Mouse (Mus musculus) midbrain, embryonic 11.5 days (tissue): ENCODE results near the gene Klhl11. TPM values are rescaled to one million over a fixed set of nuclear protein-coding genes. Genes with fewer than 3 reads are reported as not detected.
A peak's percentile ranks its signal among the peaks of the same experiment; 100 is the strongest.

Experiments
- ATAC-seq: fragments of 200-750 bp; cut with Nextera tagmentation; 2 replicates; pipeline ENCODE4 v1.8.0; 2017; ENCODE audit warnings: moderate TSS enrichment, moderate library complexity; ENCODE audit not compliant: low FRiP score
- DNase-seq: peaks from one replicate; pipeline ENCODE4 v3.0.0; 2015; ENCODE audit warnings: low spot score; ENCODE audit errors: missing footprints
- H3K27ac ChIP-seq: fragments of 300-500 bp; sonication (generic); 2 replicates; pipeline ENCODE4 v1.5.1; 2014; ENCODE audit warnings: low read depth, low read length
- H3K27me3 ChIP-seq: fragments of 300-500 bp; sonication (generic); 2 replicates; pipeline ENCODE4 v1.6.1; 2014; ENCODE audit warnings: mild to moderate bottlenecking, low read length, moderate library complexity, mixed read lengths; ENCODE audit not compliant: control insufficient read depth, insufficient read depth
- H3K36me3 ChIP-seq: fragments of 300-500 bp; sonication (generic); 2 replicates; pipeline ENCODE4 v1.6.1; 2014; ENCODE audit warnings: mild to moderate bottlenecking, low read length, moderate library complexity, mixed read lengths; ENCODE audit not compliant: control insufficient read depth, insufficient read depth
- H3K4me1 ChIP-seq: fragments of 300-500 bp; sonication (generic); 2 replicates; pipeline ENCODE4 v1.6.1; 2014; ENCODE audit warnings: low read length; ENCODE audit not compliant: control insufficient read depth, insufficient read depth
- H3K4me2 ChIP-seq: fragments of 300-500 bp; sonication (generic); 2 replicates; pipeline ENCODE4 v1.6.1; 2014; ENCODE audit warnings: mild to moderate bottlenecking, moderate library complexity
- H3K4me3 ChIP-seq: fragments of 300-500 bp; sonication (generic); 2 replicates; pipeline ENCODE4 v1.5.1; 2014; ENCODE audit warnings: low read depth, low read length
- H3K9ac ChIP-seq: fragments of 300-500 bp; sonication (generic); 2 replicates; pipeline ENCODE4 v1.6.1; 2014; ENCODE audit warnings: low read length
- H3K9me3 ChIP-seq: fragments of 300-500 bp; sonication (generic); 2 replicates; pipeline ENCODE4 v1.6.1; 2016; ENCODE audit warnings: low read length; ENCODE audit not compliant: control insufficient read depth
- WGBS: fragments of 180-500 bp; shearing (Covaris S2); extraction: QIAGEN DNeasy Blood & Tissue Kit; methylation state at CpG from one replicate; pipeline ENCODE4 v1.1.7; 2014; 5-methylcytosine and 5-hydroxymethylcytosine counted together
- polyA plus RNA-seq: library from polyadenylated mRNA; unstranded; fragments of >200 nt; fragmentation: Nextera tagmentation; extraction: Ambion mirVana; gene quantifications from 2 replicates; pipeline ENCODE4 v1.2.1, GENCODE M21; 2014

Gene Klhl11
- polyA plus RNA-seq, 1 experiment from 2014 or later = 14.0 TPM

DNA sequence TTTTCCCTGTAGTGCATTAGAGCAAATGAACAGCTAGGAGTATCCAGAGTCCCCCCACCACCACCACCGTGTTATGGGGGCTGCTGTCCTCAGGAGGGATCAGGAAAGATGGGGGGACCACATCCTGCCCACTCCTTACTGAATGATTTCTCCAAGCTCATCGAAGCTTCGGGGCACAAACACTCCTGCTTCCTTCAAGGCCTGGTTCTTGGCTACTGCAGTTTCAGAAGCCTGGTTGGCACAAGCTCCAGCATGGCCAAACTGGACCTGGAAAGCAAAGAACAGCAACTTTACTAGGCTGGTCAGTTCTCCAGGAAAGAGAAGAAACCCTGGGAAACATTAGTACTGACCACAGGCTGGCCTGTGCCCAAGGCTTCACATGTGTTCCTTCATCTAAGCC, 11.9 kb upstream of the Klhl11 start:
- no peaks in the 10 kb centered on the region for H3K9me3 ChIP-seq
- DNase-seq = no peak
- no peaks in the 10 kb centered on the region for H3K27me3 ChIP-seq
- WGBS = 96% methylated on average over 3 of the region's 3 CpGs
- no peak for ATAC-seq
- no peak overlapping the region for H3K27ac ChIP-seq
- H3K4me3 ChIP-seq = no peak overlapping the region
- H3K9ac ChIP-seq = no peak overlapping the region
- no peak overlapping the region for H3K4me2 ChIP-seq
- peaks cover 29% of the 10 kb centered on the region for H3K36me3 ChIP-seq
- no peaks in the 10 kb centered on the region for H3K4me1 ChIP-seq

DNA sequence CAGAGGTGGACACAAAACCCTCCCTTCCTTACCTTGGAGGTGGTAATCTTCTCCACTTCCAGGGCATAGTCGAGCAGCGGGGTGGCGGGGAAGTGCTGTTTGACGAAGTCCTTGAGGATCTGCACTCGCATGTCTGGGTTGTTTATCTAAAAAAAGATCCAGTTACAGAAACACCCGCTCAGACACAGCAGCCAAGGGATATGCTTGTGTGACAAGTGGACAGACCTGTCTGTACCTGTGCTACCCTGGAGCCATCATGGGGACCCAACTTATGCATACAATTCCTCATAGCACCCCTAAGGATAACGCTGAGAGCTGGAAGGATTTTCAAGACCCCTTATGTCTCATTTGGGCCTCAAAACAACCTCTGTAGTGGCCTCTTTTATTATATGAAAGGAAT, 6.6 kb upstream of the Klhl11 start:
- DNase-seq = no peak
- WGBS = 94% methylated on average over 7 of the region's 7 CpGs
- H3K27me3 ChIP-seq = no peaks in the 10 kb centered on the region
- peaks cover 37% of the 10 kb centered on the region for H3K36me3 ChIP-seq
- no peak for ATAC-seq
- no peak overlapping the region for H3K4me2 ChIP-seq
- no peak overlapping the region for H3K9ac ChIP-seq
- H3K4me3 ChIP-seq = no peak overlapping the region
- H3K4me1 ChIP-seq = no peaks in the 10 kb centered on the region
- H3K27ac ChIP-seq = no peak overlapping the region
- H3K9me3 ChIP-seq = no peaks in the 10 kb centered on the region

DNA sequence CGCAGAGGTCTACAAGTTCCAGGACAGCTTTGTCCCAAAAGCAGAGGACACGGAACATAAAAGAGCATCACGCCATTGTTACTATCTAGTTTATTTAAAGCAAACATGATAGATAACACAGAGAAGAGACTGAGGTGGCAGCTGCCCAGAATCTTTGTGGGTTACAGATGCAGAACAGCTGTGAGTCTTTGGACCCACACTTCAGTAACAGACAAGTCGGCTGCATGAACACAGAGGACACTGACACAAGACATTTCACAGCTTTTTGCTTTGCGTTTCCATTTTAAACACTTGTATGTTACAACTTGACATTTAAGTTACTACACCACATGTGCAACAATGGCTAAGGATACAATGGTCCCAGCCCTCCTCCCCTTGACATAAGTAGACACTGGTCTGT, 3.7 kb upstream of the Klhl11 start:
- H3K36me3 ChIP-seq = peaks cover 27% of the 10 kb centered on the region

DNA sequence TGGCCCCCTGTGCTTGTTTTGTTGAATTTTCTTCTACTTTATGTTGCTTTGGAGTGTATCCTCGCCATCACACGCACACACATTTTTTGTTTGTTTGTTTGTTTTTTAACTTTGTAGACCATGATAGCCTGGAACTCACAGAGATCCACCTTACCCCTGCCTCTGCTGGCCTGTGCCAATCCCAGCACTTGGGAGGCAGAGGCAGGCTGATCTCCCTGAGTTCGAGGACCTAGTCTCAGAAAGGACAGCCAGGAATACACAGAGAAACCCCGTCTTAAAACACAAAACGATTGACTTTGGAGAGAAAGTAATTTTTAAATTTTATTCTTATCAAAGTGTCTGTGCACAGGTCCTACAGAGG, 374 bp upstream of the Klhl11 start:
- no peak overlapping the region for H3K27ac ChIP-seq

More for the DNA sequence above, 3.7 kb upstream of the Klhl11 start:
- H3K4me2 ChIP-seq = no peak overlapping the region
- 95% methylated on average over 5 of the region's 5 CpGs for WGBS
- DNase-seq (no peak), ATAC-seq (no peak)
- H3K4me3 ChIP-seq = no peak overlapping the region
- H3K4me1 ChIP-seq = peaks cover under 1% of the 10 kb centered on the region; the same call in 1 of the 2 replicates
- no peaks in the 10 kb centered on the region for H3K27me3 ChIP-seq
- H3K9ac ChIP-seq = no peak overlapping the region
- no peaks in the 10 kb centered on the region for H3K9me3 ChIP-seq
- no peak overlapping the region for H3K27ac ChIP-seq

DNA sequence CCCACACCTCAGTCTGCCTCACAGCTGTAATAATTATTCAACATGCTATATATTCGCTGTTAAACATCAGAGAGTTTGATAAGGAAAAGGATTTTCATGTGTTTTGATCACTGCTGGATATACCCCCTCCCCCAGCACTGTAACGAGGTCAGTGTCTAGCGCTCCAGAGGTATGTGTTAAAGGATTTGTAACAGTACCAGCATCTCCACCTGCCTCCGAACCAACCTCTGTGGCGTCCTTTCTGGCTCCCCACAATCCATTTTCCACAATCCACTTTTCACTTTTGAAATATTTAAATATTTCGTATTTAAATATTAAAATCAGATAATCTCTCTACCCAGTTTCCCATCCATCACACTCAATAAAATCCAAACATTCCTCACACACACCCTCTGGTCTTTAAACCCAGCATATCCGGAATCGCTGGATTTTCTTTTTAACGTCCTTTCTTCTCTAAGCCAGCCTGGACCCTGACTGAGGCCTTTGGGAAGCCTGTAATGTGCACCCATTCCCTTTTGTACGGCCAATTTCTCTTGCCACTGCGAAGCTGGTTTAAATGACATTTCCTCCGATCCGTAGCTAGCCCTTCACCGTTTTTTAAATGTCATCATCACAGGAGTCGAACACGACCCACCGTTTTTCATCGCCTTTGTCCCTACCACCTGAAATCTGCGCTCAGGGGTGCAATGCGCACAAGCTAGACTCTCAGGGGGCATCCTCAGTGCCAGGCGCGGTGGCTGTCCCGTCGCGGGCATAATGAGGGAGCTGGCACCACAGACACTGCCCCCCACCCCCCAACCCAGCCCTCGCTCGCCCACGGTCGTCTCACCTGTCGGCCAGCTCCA, 967 bp downstream of the Klhl11 start:
- H3K36me3 ChIP-seq = peaks cover 4% of the 10 kb centered on the region; the same call in 1 of the 2 replicates
- DNase-seq (peak; percentile 91), ATAC-seq (no peak; the same call in 1 of the 2 replicates)
- no peaks in the 10 kb centered on the region for H3K27me3 ChIP-seq
- H3K9me3 ChIP-seq = no peaks in the 10 kb centered on the region
- peak overlapping the region; percentile 63 for H3K4me2 ChIP-seq
- H3K4me3 ChIP-seq = peak overlapping the region; percentile 94
- peaks cover 10% of the 10 kb centered on the region for H3K4me1 ChIP-seq
- WGBS = 5% methylated on average over 29 of the region's 30 CpGs
- H3K9ac ChIP-seq = peak overlapping the region; percentile 94
- peak overlapping the region; percentile 72; the same call in 1 of the 2 replicates for H3K27ac ChIP-seq

More for the DNA sequence above, 374 bp upstream of the Klhl11 start:
- peaks cover 6% of the 10 kb centered on the region; the same call in 1 of the 2 replicates for H3K36me3 ChIP-seq
- H3K9ac ChIP-seq = no peak overlapping the region
- peaks cover 10% of the 10 kb centered on the region for H3K4me1 ChIP-seq
- H3K4me2 ChIP-seq = no peak overlapping the region
- peak overlapping the region; percentile 94; the same call in 1 of the 2 replicates for H3K4me3 ChIP-seq
- ATAC-seq (no peak; the same call in none of the 2 replicates), DNase-seq (no peak)
- 29% methylated on average over 5 of the region's 5 CpGs for WGBS
- no peaks in the 10 kb centered on the region for H3K27me3 ChIP-seq
- H3K9me3 ChIP-seq = no peaks in the 10 kb centered on the region

DNA sequence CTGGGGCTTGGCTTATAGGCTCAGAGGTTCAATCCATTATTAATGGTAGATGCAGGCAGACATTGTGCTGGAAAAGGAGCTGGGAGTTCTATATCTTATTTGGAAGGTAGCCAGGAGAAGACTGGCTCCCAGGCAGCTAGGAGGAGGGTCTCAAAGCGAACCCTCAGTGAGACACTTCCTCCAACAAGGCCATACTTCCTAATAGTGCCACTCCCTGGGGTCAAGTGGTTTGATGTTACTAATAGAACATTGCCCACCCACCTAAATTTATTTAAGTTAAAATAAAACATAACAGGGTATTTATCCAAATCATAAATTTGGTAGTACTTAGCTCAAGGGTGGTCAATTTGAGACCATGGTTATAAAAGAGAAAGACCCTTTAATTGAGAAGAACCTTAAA, 6.7 kb downstream of the Klhl11 start:
- Histone ChIP-seq H3K9me3 (no peaks in the 10 kb centered on the region), H3K4me2 (no peak overlapping the region), H3K4me3 (no peak overlapping the region), H3K27me3 (no peaks in the 10 kb centered on the region), H3K9ac (no peak overlapping the region), H3K4me1 (peaks cover 5% of the 10 kb centered on the region), H3K36me3 (peaks cover 2% of the 10 kb centered on the region; the same call in 1 of the 2 replicates), H3K27ac (no peak overlapping the region)
- ATAC-seq = no peak
- 81% methylated on average over 1 of the region's 1 CpGs for WGBS
- peak; percentile 66 for DNase-seq

DNA sequence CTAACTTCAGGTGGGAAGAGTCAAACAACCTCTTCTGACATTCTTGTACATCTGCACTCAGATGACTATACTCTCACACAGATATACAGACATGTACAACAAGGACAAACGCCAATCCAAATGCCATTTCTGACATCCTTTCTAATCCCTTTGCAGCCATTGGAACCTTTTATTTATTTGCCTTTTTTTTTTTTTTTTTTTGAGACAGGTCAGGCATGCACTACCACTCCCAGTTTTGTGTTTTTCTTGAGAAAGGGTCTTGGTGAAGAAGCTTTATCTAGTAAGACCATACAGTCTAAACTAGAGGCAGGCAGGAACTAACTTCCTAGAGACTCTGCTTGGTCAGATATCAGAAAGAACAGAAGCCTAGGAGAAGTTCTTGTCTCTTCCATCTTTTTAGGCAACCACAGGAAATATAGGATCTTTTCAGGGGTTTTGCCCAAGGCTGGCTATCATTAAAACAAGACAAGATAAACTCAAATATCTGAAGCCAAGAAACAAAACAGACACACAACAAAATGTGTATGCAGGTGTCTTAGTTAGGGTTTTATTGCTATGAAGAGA, 7.2 kb downstream of the Klhl11 start:
- Histone ChIP-seq H3K4me3 (no peak overlapping the region), H3K9ac (no peak overlapping the region), H3K36me3 (peaks cover 2% of the 10 kb centered on the region; the same call in 1 of the 2 replicates), H3K9me3 (no peaks in the 10 kb centered on the region), H3K4me2 (no peak overlapping the region), H3K4me1 (no peaks in the 10 kb centered on the region; the same call in 1 of the 2 replicates), H3K27ac (no peak overlapping the region), H3K27me3 (no peaks in the 10 kb centered on the region)
- ATAC-seq = no peak
- 92% methylated on average over 1 of the region's 1 CpGs for WGBS
- peak; percentile 64 for DNase-seq

DNA sequence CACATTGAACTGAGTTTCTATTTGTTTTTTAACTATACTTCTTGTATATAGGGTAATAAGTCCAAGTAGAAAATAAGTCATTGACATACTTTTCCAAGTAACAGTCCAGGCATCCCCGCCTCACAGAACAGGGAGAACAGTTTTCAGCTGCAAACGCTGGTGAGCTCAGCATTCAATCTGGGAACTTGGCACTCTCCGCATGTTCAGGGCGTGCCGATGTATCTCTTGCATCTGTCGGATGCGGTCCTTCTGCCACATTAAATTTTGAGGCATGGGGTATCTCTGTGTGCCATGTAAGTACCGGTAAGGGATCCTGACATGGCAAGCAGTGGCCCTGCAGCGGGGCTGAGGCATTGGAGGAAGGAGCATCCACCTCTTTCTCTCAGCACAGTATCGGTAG, 9.8 kb downstream of the Klhl11 start:
- no peaks in the 10 kb centered on the region for H3K4me1 ChIP-seq
- WGBS = 94% methylated on average over 10 of the region's 10 CpGs

DNA sequence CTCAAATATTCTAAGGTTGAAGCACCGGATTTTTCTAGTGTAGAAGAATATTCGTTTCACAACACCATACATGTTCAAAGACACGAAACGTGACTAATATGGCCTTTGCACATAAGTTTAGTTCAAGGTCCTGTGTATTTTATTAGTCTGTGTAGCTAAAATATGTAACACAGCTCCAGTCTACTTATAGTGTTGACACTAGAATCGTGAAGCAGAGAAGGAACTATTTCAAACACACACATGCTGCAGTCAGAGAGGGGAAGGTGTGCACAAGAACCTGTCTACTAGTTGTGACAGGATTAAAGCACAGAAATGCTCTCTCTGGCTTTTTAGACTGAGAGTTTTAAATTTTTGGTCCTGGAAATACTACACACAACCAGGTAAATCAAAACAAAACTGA, 14.8 kb downstream of the Klhl11 start:
- ATAC-seq (no peak), DNase-seq (no peak)
- no peaks in the 10 kb centered on the region for H3K4me1 ChIP-seq
- peaks cover 2% of the 10 kb centered on the region; the same call in 1 of the 2 replicates for H3K36me3 ChIP-seq
- 90% methylated on average over 5 of the region's 5 CpGs for WGBS
- H3K9ac ChIP-seq = no peak overlapping the region
- H3K9me3 ChIP-seq = no peaks in the 10 kb centered on the region
- H3K4me2 ChIP-seq = no peak overlapping the region
- H3K27ac ChIP-seq = no peak overlapping the region
- no peaks in the 10 kb centered on the region for H3K27me3 ChIP-seq
- no peak overlapping the region for H3K4me3 ChIP-seq

More for the DNA sequence above, 9.8 kb downstream of the Klhl11 start:
- DNase-seq (no peak), ATAC-seq (no peak)
- Histone ChIP-seq H3K4me2 (no peak overlapping the region), H3K27ac (no peak overlapping the region), H3K36me3 (peaks cover 2% of the 10 kb centered on the region; the same call in 1 of the 2 replicates), H3K9ac (no peak overlapping the region), H3K4me3 (no peak overlapping the region), H3K9me3 (no peaks in the 10 kb centered on the region), H3K27me3 (no peaks in the 10 kb centered on the region)
